Comparison of ENCODE assay signal across 24 mouse cellular contexts in the genomic region with DNA sequence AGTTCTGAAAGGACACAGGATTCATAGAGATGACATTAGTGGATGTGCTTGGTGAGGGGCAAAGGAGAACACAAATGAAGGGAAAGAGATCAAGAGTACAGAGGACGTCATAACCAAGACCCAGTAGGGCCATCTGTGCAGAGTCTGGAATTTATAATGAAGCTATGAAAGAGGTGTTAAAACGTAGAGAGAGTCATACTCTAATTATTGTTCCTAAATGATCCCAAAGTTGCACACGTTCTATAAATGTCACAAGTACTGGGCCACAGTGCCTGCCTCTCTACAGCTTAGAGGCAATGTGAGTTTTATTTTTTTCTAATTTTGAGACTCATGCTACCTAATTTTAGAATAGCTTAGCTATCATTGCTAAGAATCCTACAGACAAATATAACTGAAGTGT.
DNase-seq lines count a peak whose midpoint lies in the region; ATAC-seq and TF ChIP-seq lines count a peak whose summit lies in the region.
"Had no signal": no experiment of that assay in that cellular context is flagged by ENCODE, and none has a peak within 500 bp of the region (broad histone marks: within the 10 kb centered on the region; RNA-seq: fewer than 3 reads in every experiment).

No protein-coding gene starts in this region.

- H3K27me3 ChIP-seq in heart, postnatal 0 days (ENCODE audit: control insufficient read depth, insufficient read depth, low read length), result no peaks in the 10 kb centered on the region
- no peaks in the 10 kb centered on the region for H3K27me3 ChIP-seq in heart, embryonic 12.5 days (replicated peaks)
- no peaks in the 10 kb centered on the region for H3K27me3 ChIP-seq in forebrain, embryonic 11.5 days (ENCODE audit: control insufficient read depth, insufficient read depth, low read length)
- H3K27me3 ChIP-seq: CH12.LX; embryonic facial prominence, embryonic 12.5 days; forebrain, embryonic 12.5 days; Patski had no signal

- 0 out of 2 replicates have a peak, but pooled peaks cover 3% of the 10 kb centered on the region for H3K4me1 ChIP-seq in heart, postnatal 0 days (ENCODE audit: control insufficient read depth, insufficient read depth)
- no peaks in the 10 kb centered on the region for H3K4me1 ChIP-seq in heart, embryonic 12.5 days (replicated peaks)
- H3K4me1 ChIP-seq in forebrain, embryonic 11.5 days (replicated peaks; ENCODE audit: control insufficient read depth, insufficient read depth, low read length), result no peaks in the 10 kb centered on the region; the same call in 1 of the 2 replicates
- H3K4me1 ChIP-seq: embryonic facial prominence, embryonic 10.5 days; embryonic facial prominence, embryonic 12.5 days; forebrain, embryonic 12.5 days had no signal

- H3K4me3 ChIP-seq in heart, postnatal 0 days (ENCODE audit: low read depth, low read length), result no peak overlapping the region
- no peak overlapping the region for H3K4me3 ChIP-seq in heart, embryonic 12.5 days
- no peak overlapping the region for H3K4me3 ChIP-seq in forebrain, embryonic 11.5 days (ENCODE audit: low read depth, low read length)
- H3K4me3 ChIP-seq: embryonic facial prominence, embryonic 10.5 days; embryonic facial prominence, embryonic 12.5 days; forebrain, embryonic 12.5 days had no signal

- no peaks in the 10 kb centered on the region for H3K36me3 ChIP-seq in heart, postnatal 0 days (replicated peaks; ENCODE audit: control insufficient read depth, insufficient read depth, low read length)
- H3K36me3 ChIP-seq in heart, embryonic 12.5 days, result no peaks in the 10 kb centered on the region
- no peaks in the 10 kb centered on the region for H3K36me3 ChIP-seq in forebrain, embryonic 11.5 days (ENCODE audit: control insufficient read depth, insufficient read depth, low read length)
- H3K36me3 ChIP-seq: embryonic facial prominence, embryonic 10.5 days; embryonic facial prominence, embryonic 12.5 days; forebrain, embryonic 12.5 days; G1E had no signal

- no peaks in the 10 kb centered on the region for H3K9me3 ChIP-seq in heart, postnatal 0 days (replicated peaks; ENCODE audit: control insufficient read depth, low read length)
- H3K9me3 ChIP-seq in heart, embryonic 12.5 days (replicated peaks), result no peaks in the 10 kb centered on the region
- no peaks in the 10 kb centered on the region for H3K9me3 ChIP-seq in forebrain, embryonic 11.5 days (ENCODE audit: control insufficient read depth, low read length)
- H3K9me3 ChIP-seq: embryonic facial prominence, embryonic 10.5 days; embryonic facial prominence, embryonic 12.5 days; forebrain, embryonic 12.5 days; G1E had no signal

- TF ChIP-seq EP300 in heart, postnatal 0 days (IDR thresholded peaks at IDR 0.05; ENCODE audit: low read depth), result no peak

- peak; percentile 75 for ATAC-seq in frontal cortex, adult (ENCODE audit: low TSS enrichment)
- peak; percentile 70 for ATAC-seq in heart, postnatal 0 days (ENCODE audit: insufficient read depth, low read depth)
- ATAC-seq in heart, embryonic 12.5 days (ENCODE audit: insufficient number of reproducible peaks, low FRiP score), result no peak
- ATAC-seq in forebrain, embryonic 11.5 days (replicated peaks; ENCODE audit: low FRiP score), result no peak
- ATAC-seq: activated CD4-positive, CD25-positive, alpha-beta regulatory T cell, adult 4 months; CD4-positive, CD25-positive, alpha-beta regulatory T cell, adult 4 months; forebrain, embryonic 14.5 days; forebrain, embryonic 16.5 days; Patski had no signal

- TF ChIP-seq CTCF in heart, postnatal 0 days (IDR thresholded peaks at IDR 0.05; ENCODE audit: low read depth), result no peak

- WGBS in heart, postnatal 0 days, result 47% methylated on average over 3 of the region's 3 CpGs
- 58% methylated on average over 3 of the region's 3 CpGs for WGBS in heart, embryonic 12.5 days
- 75% methylated on average over 3 of the region's 3 CpGs for WGBS in forebrain, embryonic 11.5 days

- peak overlapping the region; percentile 61; the same call in 1 of the 2 replicates for H3K27ac ChIP-seq in heart, postnatal 0 days (ENCODE audit: low read depth)
- H3K27ac ChIP-seq in heart, embryonic 12.5 days (ENCODE audit: poor library complexity, severe bottlenecking), result no peak overlapping the region
- no peak overlapping the region for H3K27ac ChIP-seq in forebrain, embryonic 11.5 days (ENCODE audit: low read depth, low read length)
- H3K27ac ChIP-seq: embryonic facial prominence, embryonic 10.5 days; embryonic facial prominence, embryonic 12.5 days; forebrain, embryonic 12.5 days had no signal

- no peak overlapping the region for H3K4me2 ChIP-seq in heart, postnatal 0 days (ENCODE audit: low read depth, low read length)
- no peak overlapping the region for H3K4me2 ChIP-seq in heart, embryonic 12.5 days
- no peak overlapping the region for H3K4me2 ChIP-seq in forebrain, embryonic 11.5 days (ENCODE audit: low read depth, low read length, severe bottlenecking)
- H3K4me2 ChIP-seq: embryonic facial prominence, embryonic 12.5 days; forebrain, embryonic 12.5 days had no signal

- DNase-seq in frontal cortex, postnatal 36 days (ENCODE audit: low spot score in 2 of 2), result no peak
- peak; percentile 21 for DNase-seq in heart, postnatal 0 days (ENCODE audit: low spot score)
- DNase-seq in forebrain, embryonic 11.5 days (ENCODE audit: low spot score), result no peak
- DNase-seq: adrenal gland, adult 2 months; adrenal gland, postnatal 10 days; adrenal gland, postnatal 25 days; B cell, adult 2 months; cerebellum, adult 11-12 months; cerebellum, adult 2 months; cerebellum, adult 9-10 months; cerebellum, postnatal 10 days; cerebellum, postnatal 25 days had no signal

- H3K9ac ChIP-seq in heart, postnatal 0 days (replicated peaks; ENCODE audit: low read depth, low read length), result no peak overlapping the region
- no peak overlapping the region for H3K9ac ChIP-seq in heart, embryonic 12.5 days
- no peak overlapping the region for H3K9ac ChIP-seq in forebrain, embryonic 11.5 days (ENCODE audit: low read length)
- H3K9ac ChIP-seq: embryonic facial prominence, embryonic 12.5 days; forebrain, embryonic 12.5 days had no signal

Comparison
In these comparisons a context has a peak if more than half of its experiments do, and no peak if none do; other contexts are left out.
1. ATAC-seq: peak in frontal cortex, adult (single experiment) and heart, postnatal 0 days (single experiment); none in heart, embryonic 12.5 days (single experiment) and forebrain, embryonic 11.5 days (single experiment).